21 mouse cellular contexts compared by ENCODE assay signal in genomic region chr3:87818226-87818625, GRCm38 (mm10). TPM values are rescaled to one million over a fixed set of nuclear protein-coding genes. Genes with fewer than 3 reads are reported as not detected.
DNase-seq lines count a peak whose midpoint lies in the region; ATAC-seq and TF ChIP-seq lines count a peak whose summit lies in the region.
"Had no signal": no experiment of that assay in that cellular context is flagged by ENCODE, and none has a peak within 500 bp of the region (broad histone marks: within the 10 kb centered on the region; RNA-seq: fewer than 3 reads in every experiment).

No protein-coding gene starts in this region.

- no peak overlapping the region for H3K9ac ChIP-seq in midbrain, embryonic 11.5 days (ENCODE audit: low read length)
- H3K9ac ChIP-seq in midbrain, postnatal 0 days (replicated peaks; ENCODE audit: low read length, poor library complexity, severe bottlenecking): no peak overlapping the region
- H3K9ac ChIP-seq in midbrain, embryonic 14.5 days (replicated peaks; ENCODE audit: low read length): no peak overlapping the region
- no peak overlapping the region for H3K9ac ChIP-seq in forebrain, embryonic 14.5 days (ENCODE audit: low read length)
- H3K9ac ChIP-seq: forebrain, embryonic 13.5 days; heart, embryonic 15.5 days; hindbrain, embryonic 14.5 days had no signal

- H3K27ac ChIP-seq in midbrain, embryonic 11.5 days (ENCODE audit: low read depth, low read length): no peak overlapping the region
- H3K27ac ChIP-seq in midbrain, postnatal 0 days (ENCODE audit: low read depth, low read length): no peak overlapping the region
- H3K27ac ChIP-seq in midbrain, embryonic 14.5 days (replicated peaks; ENCODE audit: low read depth, low read length): no peak overlapping the region
- H3K27ac ChIP-seq in forebrain, embryonic 14.5 days (ENCODE audit: low read depth, low read length): no peak overlapping the region
- H3K27ac ChIP-seq: embryonic facial prominence, embryonic 10.5 days; forebrain, embryonic 13.5 days; gastrocnemius, adult 2 months; heart, embryonic 15.5 days; hindbrain, embryonic 14.5 days had no signal

- H3K36me3 ChIP-seq in midbrain, embryonic 11.5 days (ENCODE audit: control insufficient read depth, insufficient read depth, low read length): no peaks in the 10 kb centered on the region
- no peaks in the 10 kb centered on the region for H3K36me3 ChIP-seq in midbrain, postnatal 0 days (ENCODE audit: insufficient read depth, low read length)
- H3K36me3 ChIP-seq in midbrain, embryonic 14.5 days (ENCODE audit: control insufficient read depth, insufficient read depth, low read length): no peaks in the 10 kb centered on the region
- no peaks in the 10 kb centered on the region for H3K36me3 ChIP-seq in forebrain, embryonic 14.5 days (ENCODE audit: control insufficient read depth, insufficient read depth, low read length)
- H3K36me3 ChIP-seq: embryonic facial prominence, embryonic 10.5 days; G1E; heart, embryonic 15.5 days had no signal

- H3K4me3 ChIP-seq in midbrain, embryonic 11.5 days (ENCODE audit: low read depth, low read length): no peak overlapping the region
- H3K4me3 ChIP-seq in midbrain, postnatal 0 days (ENCODE audit: low read depth, low read length): no peak overlapping the region
- no peak overlapping the region for H3K4me3 ChIP-seq in midbrain, embryonic 14.5 days (replicated peaks; ENCODE audit: low read depth, low read length)
- no peak overlapping the region for H3K4me3 ChIP-seq in forebrain, embryonic 14.5 days (ENCODE audit: low read depth, low read length)
- H3K4me3 ChIP-seq: embryonic facial prominence, embryonic 10.5 days; forebrain, embryonic 13.5 days; gastrocnemius, adult 2 months; heart, embryonic 15.5 days had no signal

- no peak for ATAC-seq in midbrain, embryonic 11.5 days (ENCODE audit: low FRiP score)
- no peak for ATAC-seq in midbrain, postnatal 0 days (ENCODE audit: low FRiP score)
- ATAC-seq in midbrain, embryonic 14.5 days (ENCODE audit: low FRiP score, low TSS enrichment): no peak
- no peak for ATAC-seq in forebrain, embryonic 14.5 days
- ATAC-seq: forebrain, embryonic 13.5 days had no signal

- no peak for TF ChIP-seq POLR2A in brain, embryonic 14.5 days (IDR thresholded peaks at IDR 0.05; ENCODE audit: borderline replicate concordance, extremely low read depth, insufficient read depth, insufficient read length, poor library complexity, severe bottlenecking)

- no peaks in the 10 kb centered on the region; the same call in none of the 2 replicates for H3K27me3 ChIP-seq in midbrain, embryonic 11.5 days (ENCODE audit: control insufficient read depth, insufficient read depth, low read length)
- no peaks in the 10 kb centered on the region for H3K27me3 ChIP-seq in midbrain, postnatal 0 days (ENCODE audit: insufficient read depth, low read length)
- no peaks in the 10 kb centered on the region for H3K27me3 ChIP-seq in midbrain, embryonic 14.5 days (ENCODE audit: control insufficient read depth, insufficient read depth, low read length)
- H3K27me3 ChIP-seq in forebrain, embryonic 14.5 days (replicated peaks; ENCODE audit: control insufficient read depth, insufficient read depth, low read length): no peaks in the 10 kb centered on the region; the same call in 1 of the 2 replicates

- no peak for TF ChIP-seq CTCF in midbrain, postnatal 0 days (IDR thresholded peaks at IDR 0.05)
- TF ChIP-seq CTCF in brain, embryonic 14.5 days (IDR thresholded peaks at IDR 0.05; ENCODE audit: borderline replicate concordance, extremely low read depth, insufficient read depth, insufficient read length): no peak

- no peaks in the 10 kb centered on the region for H3K4me1 ChIP-seq in midbrain, embryonic 11.5 days (ENCODE audit: control insufficient read depth, insufficient read depth, low read length)
- peaks cover 7% of the 10 kb centered on the region; the same call in 1 of the 2 replicates for H3K4me1 ChIP-seq in midbrain, postnatal 0 days (ENCODE audit: insufficient read depth, low read length)
- no peaks in the 10 kb centered on the region for H3K4me1 ChIP-seq in midbrain, embryonic 14.5 days (ENCODE audit: control insufficient read depth, insufficient read depth, low read length)
- no peaks in the 10 kb centered on the region for H3K4me1 ChIP-seq in forebrain, embryonic 14.5 days (ENCODE audit: control insufficient read depth, insufficient read depth, low read length)
- H3K4me1 ChIP-seq: forebrain, embryonic 13.5 days had no signal

- 70% methylated on average over 12 of the region's 12 CpGs for WGBS in midbrain, embryonic 11.5 days
- 42% methylated on average over 12 of the region's 12 CpGs for WGBS in midbrain, postnatal 0 days
- 42% methylated on average over 12 of the region's 12 CpGs for WGBS in midbrain, embryonic 14.5 days
- WGBS in forebrain, embryonic 14.5 days: 69% methylated on average over 12 of the region's 12 CpGs

- peak; percentile 81 for DNase-seq in midbrain, embryonic 11.5 days (ENCODE audit: low spot score, missing footprints)
- no peak for DNase-seq in midbrain, postnatal 0 days (ENCODE audit: low spot score)
- peak; percentile 37 for DNase-seq in brain, embryonic 14.5 days (ENCODE audit: low read depth)
- peak; percentile 67 for DNase-seq in midbrain, embryonic 14.5 days
- peak; percentile 82 for DNase-seq in retina, postnatal 1 day
- no peak for DNase-seq in forebrain, embryonic 14.5 days (ENCODE audit: low spot score)
- DNase-seq: adrenal gland, postnatal 14 days; cerebellum, adult 2 months; cerebellum, postnatal 10 days; gastrocnemius, adult 2 months; gastrocnemius, postnatal 36 days; heart, adult 11 months; heart, postnatal 14 days had no signal

- H3K4me2 ChIP-seq in midbrain, embryonic 11.5 days: no peak overlapping the region
- H3K4me2 ChIP-seq in midbrain, postnatal 0 days (ENCODE audit: low read depth, low read length, poor library complexity, severe bottlenecking): no peak overlapping the region
- H3K4me2 ChIP-seq in midbrain, embryonic 14.5 days (ENCODE audit: low read length): no peak overlapping the region
- no peak overlapping the region for H3K4me2 ChIP-seq in forebrain, embryonic 14.5 days (ENCODE audit: low read length)
- H3K4me2 ChIP-seq: forebrain, embryonic 13.5 days; heart, embryonic 11.5 days; heart, embryonic 15.5 days; hindbrain, embryonic 14.5 days had no signal

- H3K9me3 ChIP-seq in midbrain, embryonic 11.5 days (ENCODE audit: control insufficient read depth, low read length): no peaks in the 10 kb centered on the region
- H3K9me3 ChIP-seq in midbrain, postnatal 0 days (ENCODE audit: low read length): no peaks in the 10 kb centered on the region
- no peaks in the 10 kb centered on the region for H3K9me3 ChIP-seq in midbrain, embryonic 14.5 days (ENCODE audit: control insufficient read depth, low read length)
- H3K9me3 ChIP-seq in forebrain, embryonic 14.5 days (replicated peaks; ENCODE audit: control insufficient read depth, low read length): no peaks in the 10 kb centered on the region
- H3K9me3 ChIP-seq: embryonic facial prominence, embryonic 10.5 days; forebrain, embryonic 13.5 days; G1E; heart, embryonic 15.5 days had no signal

RNA-seq across cellular contexts. Expression of gene Pear1, which starts 5.9 kb away (rescaled TPM):
- polyA plus RNA-seq in midbrain, embryonic 11.5 days (2014; fragmentation: Nextera tagmentation; extraction: Ambion mirVana): 5.4 and 6.9 TPM in 2 replicates
- total RNA-seq in midbrain, postnatal 0 days (2014; rRNA removed): 15.6 and 19.0 TPM in 2 replicates
- polyA plus RNA-seq in midbrain, postnatal 0 days (2015; fragmentation: Nextera tagmentation; extraction: Ambion mirVana): 5.7 and 6.1 TPM in 2 replicates
- polyA plus RNA-seq in brain, embryonic 14.5 days (2012; rRNA removed): 14.0 and 16.9 TPM in 2 replicates
- 2.2 and 6.9 TPM in 2 replicates for polyA plus RNA-seq in midbrain, embryonic 14.5 days (2014; fragmentation: Nextera tagmentation; extraction: Ambion mirVana)
- polyA plus RNA-seq in forebrain, embryonic 14.5 days (2014; fragmentation: Nextera tagmentation; extraction: Ambion mirVana): 5.2 and 6.0 TPM in 2 replicates
- polyA plus RNA-seq: G1E had no signal

RNA-seq across cellular contexts. Expression of gene Insrr, which starts 21.5 kb away (rescaled TPM):
- 0.51 and 0.71 TPM in 2 replicates for polyA plus RNA-seq in midbrain, embryonic 11.5 days (2014; fragmentation: Nextera tagmentation; extraction: Ambion mirVana)
- total RNA-seq in midbrain, postnatal 0 days (2014; rRNA removed): 0.16 and 0.42 TPM in 2 replicates
- 0.25 and 0.27 TPM in 2 replicates for polyA plus RNA-seq in midbrain, postnatal 0 days (2015; fragmentation: Nextera tagmentation; extraction: Ambion mirVana)
- 1.5 and 1.7 TPM in 2 replicates for polyA plus RNA-seq in brain, embryonic 14.5 days (2012; rRNA removed)
- 0.13 and 0.97 TPM in 2 replicates for polyA plus RNA-seq in midbrain, embryonic 14.5 days (2014; fragmentation: Nextera tagmentation; extraction: Ambion mirVana)
- 0.62 and 0.66 TPM in 2 replicates for polyA plus RNA-seq in forebrain, embryonic 14.5 days (2014; fragmentation: Nextera tagmentation; extraction: Ambion mirVana)
- total RNA-seq: gastrocnemius, adult 2 months; gastrocnemius, postnatal 36 days had no signal
- polyA plus RNA-seq: G1E had no signal

RNA-seq across cellular contexts. Expression of gene Ntrk1, which starts 23.3 kb away (rescaled TPM):
- 2.4 and 3.2 TPM in 2 replicates for polyA plus RNA-seq in midbrain, embryonic 11.5 days (2014; fragmentation: Nextera tagmentation; extraction: Ambion mirVana)
- 1.1 and 2.4 TPM in 2 replicates for total RNA-seq in midbrain, postnatal 0 days (2014; rRNA removed)
- polyA plus RNA-seq in midbrain, postnatal 0 days (2015; fragmentation: Nextera tagmentation; extraction: Ambion mirVana): 1.7 and 1.8 TPM in 2 replicates
- 1.4 and 3.8 TPM in 2 replicates for polyA plus RNA-seq in brain, embryonic 14.5 days (2012; rRNA removed)
- polyA plus RNA-seq in midbrain, embryonic 14.5 days (2014; fragmentation: Nextera tagmentation; extraction: Ambion mirVana): 1.2 and 1.7 TPM in 2 replicates
- polyA plus RNA-seq in forebrain, embryonic 14.5 days (2014; fragmentation: Nextera tagmentation; extraction: Ambion mirVana): 0.74 and 0.94 TPM in 2 replicates
- total RNA-seq: G1E; gastrocnemius, adult 2 months; gastrocnemius, postnatal 36 days; hematopoietic stem cell, adult 5-6 weeks had no signal
- polyA plus RNA-seq: G1E had no signal

RNA-seq across cellular contexts. Expression of gene Sh2d2a, which starts 28.3 kb away (rescaled TPM):
- not detected in 2 replicates for polyA plus RNA-seq in midbrain, embryonic 11.5 days (2014; fragmentation: Nextera tagmentation; extraction: Ambion mirVana)
- not detected in 2 replicates for total RNA-seq in midbrain, postnatal 0 days (2014; rRNA removed)
- polyA plus RNA-seq in midbrain, postnatal 0 days (2015; fragmentation: Nextera tagmentation; extraction: Ambion mirVana): not detected in 2 replicates
- 0.04 TPM in 1 of 2 replicates, not detected in the other for polyA plus RNA-seq in brain, embryonic 14.5 days (2012; rRNA removed)
- polyA plus RNA-seq in midbrain, embryonic 14.5 days (2014; fragmentation: Nextera tagmentation; extraction: Ambion mirVana): 0.05 TPM in 1 of 2 replicates, not detected in the other
- polyA plus RNA-seq in forebrain, embryonic 14.5 days (2014; fragmentation: Nextera tagmentation; extraction: Ambion mirVana): not detected in 2 replicates
- total RNA-seq: gastrocnemius, adult 2 months had no signal
- polyA plus RNA-seq: embryonic facial prominence, embryonic 10.5 days; embryonic facial prominence, embryonic 14.5 days; forebrain, embryonic 13.5 days; G1E; hindbrain, embryonic 14.5 days had no signal

Comparison
In these comparisons a context has a peak if more than half of its experiments do, and no peak if none do; other contexts are left out.
1. DNase-seq: peak in midbrain, embryonic 11.5 days (single experiment), brain, embryonic 14.5 days (single experiment), midbrain, embryonic 14.5 days (single experiment) and retina, postnatal 1 day (single experiment); none in midbrain, postnatal 0 days (single experiment) and forebrain, embryonic 14.5 days (single experiment).